Mouse (Mus musculus): ENCODE data around the gene Ccdc157. TPM values are rescaled to one million over a fixed set of nuclear protein-coding genes. Genes with fewer than 3 reads are reported as not detected.
"Not testable (repeated sequence)": the region's sequence is repeated elsewhere in the genome, so short reads cannot be mapped to it uniquely, and the experiment has no call there.

The Ccdc157 gene
- total RNA-seq, 2 experiments from 2014 or later = 3.2 to 3.4 TPM

DNA sequence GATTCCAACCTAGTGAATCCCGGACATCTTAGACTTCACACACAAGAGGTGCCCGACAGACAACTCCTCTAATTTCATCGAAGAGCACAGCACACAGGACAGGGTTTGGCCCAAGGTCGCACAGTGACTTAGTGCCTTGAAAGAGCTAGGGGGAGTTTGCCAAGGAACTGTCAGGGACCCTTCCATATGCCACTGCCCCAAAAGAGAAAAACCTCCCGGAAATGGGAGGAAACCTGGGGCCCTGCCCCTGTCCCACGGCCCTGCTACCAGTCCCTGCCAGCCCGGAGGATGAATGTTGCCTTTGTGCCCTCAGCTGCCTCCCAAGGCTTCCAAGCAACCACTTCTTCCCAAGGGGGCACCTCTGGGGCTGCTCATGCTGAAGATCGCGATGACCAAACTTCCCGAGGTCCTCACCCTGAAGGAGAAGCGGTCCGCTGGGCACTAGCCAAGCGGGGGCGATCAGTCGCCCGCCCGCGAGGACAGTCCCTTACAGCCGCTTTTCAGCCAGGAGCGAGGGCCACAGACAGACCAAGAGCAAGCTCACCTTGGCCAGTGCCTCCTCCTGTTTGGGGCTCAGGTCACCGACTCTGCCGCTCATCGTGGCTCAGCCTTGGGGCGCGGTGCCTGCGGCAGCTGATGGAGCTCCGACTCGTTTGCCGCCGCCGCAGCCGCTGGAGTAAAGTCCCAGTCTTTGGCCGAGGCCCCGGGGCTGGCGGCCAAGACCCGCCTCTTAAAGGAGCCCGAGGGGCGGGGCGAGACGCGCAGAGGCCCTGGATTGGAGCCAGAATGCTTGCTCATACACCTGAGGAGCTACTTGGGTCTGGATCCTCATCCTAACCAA, 41.8 kb downstream of the Ccdc157 start:
- no peak for TF ChIP-seq CTCF (IDR thresholded peaks at IDR 0.05)
- Histone ChIP-seq H3K27ac (peak overlapping the region; percentile 68), H3K4me3 (peak overlapping the region; percentile 78)
- peak; percentile 73 for DNase-seq
- intact Hi-C loops (cut with DNase I) = no loop called here

DNA sequence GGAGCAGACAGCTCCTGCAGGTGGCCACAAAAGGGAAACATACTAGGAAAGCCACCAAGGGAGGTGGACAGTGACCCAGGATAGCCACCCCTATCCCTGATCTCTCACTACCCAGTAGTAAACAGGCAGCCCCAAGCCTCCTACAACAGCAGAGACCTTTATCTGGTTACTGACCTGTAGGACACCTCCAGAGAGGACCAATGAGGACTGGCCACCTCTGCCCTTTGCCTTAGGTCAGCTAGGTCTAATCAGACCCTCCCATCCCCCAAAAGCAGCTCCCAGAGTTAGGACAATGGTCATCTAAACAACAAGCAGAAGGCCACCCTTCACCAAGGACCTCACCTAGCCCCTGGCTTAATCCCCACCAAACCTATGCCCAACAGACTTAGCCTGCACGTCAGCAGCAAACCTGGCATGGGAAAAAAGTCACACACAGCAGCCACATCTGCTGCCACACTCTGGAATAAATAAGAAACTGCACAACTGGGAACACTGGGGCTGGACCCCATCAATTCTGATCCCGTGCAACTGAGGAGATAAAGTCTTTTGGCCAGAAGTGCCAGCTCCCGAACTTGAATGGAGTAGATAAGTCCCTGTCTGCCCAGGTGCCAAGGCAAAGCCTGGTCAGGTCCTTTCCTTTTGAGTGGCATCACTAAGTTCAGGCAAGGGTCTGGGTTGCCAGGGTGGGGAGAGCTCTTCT, 42.6 kb downstream of the Ccdc157 start:
- Histone ChIP-seq H3K4me3 (peak overlapping the region; percentile 78), H3K27ac (no peak overlapping the region)
- intact Hi-C loops (cut with DNase I) = no loop called here
- DNase-seq = no peak
- TF ChIP-seq CTCF (IDR thresholded peaks at IDR 0.05) = no peak; the same call in 1 of the 2 replicates

DNA sequence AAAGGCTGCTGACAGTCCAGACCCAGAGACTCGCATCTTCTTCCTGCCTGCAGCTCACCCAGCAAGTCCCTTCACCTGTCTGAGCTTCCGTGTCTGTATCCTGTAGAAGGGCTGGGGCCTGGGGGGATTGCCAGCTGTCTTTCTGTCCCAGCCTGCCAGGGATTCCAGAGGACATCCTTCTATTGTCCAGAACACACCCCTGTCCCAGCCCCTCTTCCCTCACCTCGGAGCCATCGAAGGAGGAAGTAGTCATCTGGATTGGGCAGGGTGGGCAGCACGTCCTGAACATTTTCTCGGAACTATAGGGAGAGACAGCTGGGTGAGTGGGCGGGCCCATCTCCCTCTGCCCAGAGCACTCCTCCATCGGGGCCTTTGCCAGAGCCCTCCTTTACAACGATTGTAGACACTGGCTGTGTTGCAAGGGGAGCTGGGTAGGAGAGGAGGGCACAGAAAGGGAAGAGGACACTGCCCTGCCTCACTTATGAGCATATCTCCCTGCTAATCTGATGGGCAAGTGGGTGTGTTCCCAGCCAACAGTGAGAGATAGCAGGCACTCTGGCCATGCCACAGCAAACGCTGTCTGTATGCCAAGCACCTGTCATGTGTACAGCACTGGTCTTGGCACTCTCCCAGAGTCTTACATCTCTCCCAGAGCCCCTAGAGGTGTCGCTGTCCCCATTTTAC, 43.5 kb downstream of the Ccdc157 start:
- H3K4me3 ChIP-seq = no peak overlapping the region
- intact Hi-C loops (cut with DNase I) = no loop called here
- no peak for TF ChIP-seq CTCF (IDR thresholded peaks at IDR 0.05)
- no peak for DNase-seq
- no peak overlapping the region for H3K27ac ChIP-seq

DNA sequence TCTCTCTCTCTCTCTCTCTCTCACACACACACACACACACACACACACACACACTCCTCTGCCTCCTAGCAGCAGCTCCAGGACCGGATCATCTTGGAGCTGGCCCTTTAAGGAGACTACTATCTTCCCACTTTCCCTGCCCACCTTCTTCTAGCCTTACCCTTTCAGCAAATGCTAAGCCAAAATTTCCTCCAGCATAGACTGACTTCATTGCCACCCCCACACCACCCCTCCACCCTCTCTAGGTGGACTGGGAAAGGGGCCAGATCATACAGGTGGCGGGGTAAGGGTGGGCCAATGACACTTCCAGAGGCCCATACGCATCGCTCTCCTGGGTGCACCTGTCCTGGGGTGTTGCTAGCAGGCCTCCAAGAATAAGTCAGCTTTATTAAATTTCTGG, 44.7 kb downstream of the Ccdc157 start:
- no peak overlapping the region for H3K27ac ChIP-seq
- no peak for DNase-seq
- H3K4me3 ChIP-seq = no peak overlapping the region
- no peak for TF ChIP-seq CTCF (IDR thresholded peaks at IDR 0.05)
- intact Hi-C loops (cut with DNase I) = no loop called here

DNA sequence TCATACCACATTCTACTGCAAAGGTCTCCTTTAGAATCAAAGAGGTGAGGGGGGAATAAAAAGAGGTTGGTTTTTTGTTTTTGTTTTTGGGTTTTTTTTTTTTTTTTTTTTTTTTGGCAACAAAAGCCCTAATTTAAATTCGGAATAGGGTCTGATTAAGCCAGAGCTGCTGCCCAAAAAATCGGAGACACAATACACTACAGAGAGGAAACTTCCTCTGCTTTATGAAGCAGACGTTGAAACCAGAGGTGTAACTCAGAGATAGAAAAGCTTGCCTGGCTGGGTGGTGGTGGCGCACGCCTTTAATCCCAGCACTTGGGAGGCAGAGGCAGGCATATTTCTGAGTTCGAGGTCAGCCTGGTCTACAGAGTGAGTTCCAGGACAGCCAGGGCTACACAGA, 45.6 kb downstream of the Ccdc157 start:
- H3K27ac ChIP-seq; DNase-seq; intact Hi-C loops (cut with DNase I); H3K4me3 ChIP-seq: not testable (repeated sequence)

DNA sequence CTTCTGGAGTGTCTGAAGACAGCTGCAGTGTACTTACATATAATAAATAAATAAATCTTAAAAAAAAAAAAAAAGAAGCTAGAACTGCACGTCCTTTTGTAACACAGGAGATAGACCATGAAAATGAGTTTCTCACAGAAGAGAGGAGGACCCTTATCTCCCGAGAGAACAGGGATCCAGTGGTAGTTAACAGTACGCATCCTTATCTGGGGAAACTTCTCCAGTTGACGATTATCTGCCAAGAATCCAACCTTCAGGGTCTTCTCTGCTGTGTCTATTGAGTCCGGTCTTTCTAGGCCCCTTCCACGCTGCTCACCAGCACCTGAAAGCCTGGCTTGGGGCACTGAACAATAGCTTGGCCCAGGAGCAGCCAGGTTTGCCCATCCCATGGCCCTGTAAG, 46.1 kb downstream of the Ccdc157 start:
- H3K4me3 ChIP-seq = no peak overlapping the region
- no peak for TF ChIP-seq CTCF (IDR thresholded peaks at IDR 0.05)
- H3K27ac ChIP-seq = no peak overlapping the region
- DNase-seq = no peak
- intact Hi-C loops (cut with DNase I) = no loop called here

DNA sequence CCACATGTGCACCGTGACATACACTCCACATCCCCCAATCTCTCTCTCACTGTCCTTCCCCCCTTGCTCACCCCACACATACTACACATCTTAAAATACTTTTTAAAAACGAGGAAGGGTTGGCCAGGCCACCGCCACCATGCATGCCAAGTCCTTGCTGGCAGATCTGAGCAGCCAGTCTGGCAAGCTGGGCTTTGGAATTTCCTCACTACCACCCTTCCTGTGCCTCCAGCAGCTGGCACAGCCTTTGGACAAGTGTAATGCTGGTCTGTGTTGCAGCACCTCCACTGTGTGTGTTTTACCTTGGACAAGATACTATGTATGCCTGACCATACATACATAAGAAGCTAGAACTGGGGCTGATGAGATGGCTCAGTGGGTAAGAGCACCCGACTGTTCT, 46.6 kb downstream of the Ccdc157 start:
- DNase-seq = no peak
- intact Hi-C loops (cut with DNase I) = no loop called here
- TF ChIP-seq CTCF (IDR thresholded peaks at IDR 0.05) = no peak

DNA sequence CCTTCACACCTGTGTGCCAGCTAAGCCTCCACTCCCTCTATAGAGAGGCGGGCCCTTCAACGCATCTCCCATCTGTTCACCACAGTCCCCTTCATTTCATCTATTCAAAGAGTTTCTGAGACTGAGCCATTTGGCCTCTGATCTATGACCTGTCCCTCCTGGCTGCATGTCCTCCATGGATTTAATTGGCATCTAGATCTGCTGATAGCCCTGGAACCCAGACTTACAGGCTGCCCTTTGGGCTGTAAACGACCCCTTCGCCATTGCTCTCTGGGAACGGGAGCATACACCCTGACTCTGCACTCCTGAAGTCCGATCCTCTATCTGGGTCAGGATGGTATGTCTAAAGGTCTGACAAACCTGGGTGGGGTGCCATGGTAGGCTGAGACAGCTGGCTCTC, 47.2 kb downstream of the Ccdc157 start:
- intact Hi-C loops (cut with DNase I) = no loop called here
- no peak for TF ChIP-seq CTCF (IDR thresholded peaks at IDR 0.05)
- Histone ChIP-seq H3K27ac (no peak overlapping the region), H3K4me3 (no peak overlapping the region)
- no peak for DNase-seq

More for the DNA sequence above, 46.6 kb downstream of the Ccdc157 start:
- no peak overlapping the region for H3K4me3 ChIP-seq
- H3K27ac ChIP-seq = no peak overlapping the region

DNA sequence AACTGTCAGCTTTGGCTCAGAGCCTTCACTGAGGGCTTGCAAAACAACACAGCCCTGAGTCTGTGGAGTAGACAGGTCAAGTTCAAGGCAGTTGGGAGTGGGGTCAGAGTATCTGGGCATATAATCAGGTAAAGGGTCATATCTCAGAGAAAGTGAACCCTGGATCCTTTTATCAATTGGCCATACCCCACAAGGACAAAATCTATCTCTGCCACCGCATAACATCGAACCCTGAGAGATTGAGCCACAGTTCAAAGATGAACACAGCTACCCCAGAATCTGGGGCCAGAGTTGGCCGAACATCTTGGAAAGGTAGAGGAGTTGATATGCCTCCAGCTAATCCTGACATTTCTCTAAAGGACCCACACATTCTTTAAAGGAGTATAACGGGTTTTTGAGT, 48.1 kb downstream of the Ccdc157 start:
- no peak for TF ChIP-seq CTCF (IDR thresholded peaks at IDR 0.05)
- DNase-seq = no peak
- intact Hi-C loops (cut with DNase I) = no loop called here
- H3K4me3 ChIP-seq = no peak overlapping the region
- no peak overlapping the region for H3K27ac ChIP-seq

DNA sequence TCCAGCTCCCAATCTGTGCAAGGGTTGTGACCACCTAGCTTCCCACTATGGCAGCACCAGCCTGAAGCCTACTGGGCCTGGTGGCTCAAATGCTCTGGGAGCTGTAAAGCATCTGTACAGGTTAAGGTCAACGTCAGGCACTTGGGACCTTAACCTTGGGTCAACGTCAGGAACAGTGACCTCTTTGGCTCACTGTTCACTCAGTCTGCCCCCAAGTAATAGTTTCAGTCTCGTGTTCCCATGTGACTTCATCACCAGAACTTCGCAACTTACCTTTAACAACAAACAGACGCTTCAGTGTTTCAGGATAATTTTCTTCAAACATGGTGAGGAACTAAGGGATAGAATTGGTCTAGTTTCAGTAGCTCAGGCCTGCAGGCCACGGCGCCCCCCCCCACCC, 51.4 kb downstream of the Ccdc157 start:
- intact Hi-C loops (cut with DNase I) = no loop called here
- TF ChIP-seq CTCF (IDR thresholded peaks at IDR 0.05) = no peak

DNA sequence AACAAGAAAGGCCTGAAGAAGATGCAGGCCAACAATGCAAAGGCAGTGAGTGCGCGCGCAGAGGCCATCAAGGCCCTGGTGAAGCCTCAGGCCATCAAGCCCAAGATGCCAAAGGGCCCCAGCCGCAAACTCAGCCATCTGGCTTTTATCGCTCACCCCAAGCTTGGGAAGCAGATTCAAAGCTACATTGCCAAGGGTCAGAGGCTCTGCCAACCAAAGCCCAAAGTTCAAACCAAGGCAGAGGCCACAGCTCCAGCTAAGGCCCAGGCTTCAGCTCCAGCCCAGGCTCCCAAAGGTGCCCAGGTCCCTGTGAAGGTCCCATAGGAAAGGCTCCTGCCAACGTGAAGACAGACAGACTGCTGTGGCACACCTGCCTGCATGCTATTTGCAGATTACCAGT, 52.2 kb downstream of the Ccdc157 start:
- H3K27ac ChIP-seq; H3K4me3 ChIP-seq; DNase-seq; intact Hi-C loops (cut with DNase I): not testable (repeated sequence)

More for the DNA sequence above, 51.4 kb downstream of the Ccdc157 start:
- no peak for DNase-seq
- H3K27ac ChIP-seq = no peak overlapping the region
- H3K4me3 ChIP-seq = no peak overlapping the region

DNA sequence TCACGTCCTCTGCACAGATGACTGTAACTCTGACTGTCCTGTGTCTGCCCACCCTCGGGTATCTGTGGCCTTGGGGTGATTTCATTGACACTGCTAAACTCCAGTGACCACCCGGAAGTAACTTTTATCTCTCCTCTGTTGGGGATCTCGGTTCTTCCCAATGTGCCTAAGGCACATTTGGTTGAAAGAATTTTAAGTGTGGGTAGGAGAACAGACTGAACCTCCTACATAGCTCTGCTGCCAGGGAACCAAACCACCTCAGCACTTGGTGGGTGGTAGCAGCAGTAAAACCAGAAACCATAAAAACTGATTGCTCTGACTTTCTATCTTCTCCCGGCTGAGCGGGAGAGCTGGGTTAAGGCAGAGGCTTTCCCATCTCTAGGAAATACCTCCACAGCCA, 54.6 kb downstream of the Ccdc157 start:
- DNase-seq = no peak
- no peak for TF ChIP-seq CTCF (IDR thresholded peaks at IDR 0.05)
- Histone ChIP-seq H3K27ac (no peak overlapping the region), H3K4me3 (no peak overlapping the region)
- intact Hi-C loops (cut with DNase I) = no loop called here

DNA sequence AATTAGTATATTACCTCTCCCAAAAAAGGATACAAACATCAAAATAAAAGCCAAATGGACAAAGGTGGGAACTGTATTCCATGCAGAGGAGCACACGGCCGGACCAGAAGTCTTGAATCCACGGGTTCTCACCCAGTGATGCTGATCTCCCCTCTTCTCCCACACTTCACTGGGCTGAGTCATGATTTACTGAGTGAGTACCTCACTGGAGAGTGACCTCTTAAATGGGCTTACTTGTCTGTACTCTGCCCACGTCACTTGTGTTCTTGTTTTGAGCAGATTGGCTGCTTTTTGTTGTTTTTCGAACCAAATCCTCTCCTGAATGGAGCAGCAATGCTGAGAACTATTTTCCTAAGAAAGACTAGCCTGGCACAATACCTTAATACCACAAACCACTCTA, 55.1 kb downstream of the Ccdc157 start:
- intact Hi-C loops (cut with DNase I) = no loop called here
- TF ChIP-seq CTCF (IDR thresholded peaks at IDR 0.05) = no peak
- no peak for DNase-seq
- H3K27ac ChIP-seq = no peak overlapping the region
- H3K4me3 ChIP-seq = no peak overlapping the region

Data from gastrocnemius, adult 2 months (tissue).